Mouse (Mus musculus): ENCODE results near the gene Pop7. TPM values are rescaled to one million over a fixed set of nuclear protein-coding genes. Genes with fewer than 3 reads are reported as not detected.

Gene Pop7
- polyA plus RNA-seq, 1 experiment from 2014 or later: 37.8 TPM

DNA sequence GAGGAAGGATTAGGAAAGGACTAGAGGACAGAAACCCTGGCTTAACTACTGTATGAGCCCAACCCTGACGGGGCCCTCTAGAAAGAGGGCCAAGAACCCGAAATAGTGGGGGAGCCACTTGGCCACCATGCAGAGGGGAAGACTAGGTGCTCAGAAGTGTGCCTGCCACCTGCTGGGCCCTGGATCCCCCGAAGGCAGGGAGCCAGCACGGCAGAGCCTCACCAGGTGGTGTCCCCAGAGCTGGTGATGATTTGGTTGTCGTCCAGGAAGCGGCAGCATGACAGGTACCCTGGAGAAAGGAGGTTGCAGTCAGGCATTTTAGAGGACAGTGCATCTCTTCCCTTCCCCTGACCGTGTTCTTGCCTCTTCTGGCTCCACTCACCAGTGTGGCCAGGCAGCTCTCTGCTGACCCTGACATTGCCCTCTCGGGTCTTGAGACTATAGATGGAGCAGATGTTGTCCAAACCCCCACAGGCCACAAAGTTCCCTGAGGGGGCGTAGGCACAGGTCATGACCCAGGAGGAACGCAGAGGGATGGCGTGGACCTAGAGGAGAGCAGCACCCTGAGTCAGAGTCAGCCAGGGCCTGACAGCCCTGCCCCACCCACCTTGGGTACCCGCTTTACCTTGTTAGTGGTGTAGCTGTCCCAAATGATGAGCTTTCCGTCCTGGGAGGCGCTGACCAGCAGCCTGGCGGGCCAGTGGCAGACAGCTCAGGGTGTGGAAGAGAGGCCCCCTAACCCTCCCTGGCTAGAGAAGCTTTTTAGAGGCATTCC lies 27.1 kb upstream of the Pop7 start:
- Histone ChIP-seq H3K4me2 (replicated peaks; ENCODE audit: low read depth, low read length) (no peak overlapping the region), H3K4me3 (ENCODE audit: low read depth, low read length) (no peak overlapping the region), H3K27ac (ENCODE audit: low read length) (no peak overlapping the region), H3K9me3 (ENCODE audit: low read length) (no peaks in the 10 kb centered on the region), H3K36me3 (ENCODE audit: insufficient read depth, low read length) (peaks cover 29% of the 10 kb centered on the region), H3K4me1 (ENCODE audit: insufficient read depth, low read depth, low read length) (peaks cover 10% of the 10 kb centered on the region), H3K27me3 (replicated peaks; ENCODE audit: insufficient read depth, low read length) (no peaks in the 10 kb centered on the region), H3K9ac (replicated peaks; ENCODE audit: low read depth) (no peak overlapping the region)
- no peak for TF ChIP-seq EP300 (IDR thresholded peaks at IDR 0.05)
- no peak for TF ChIP-seq CTCF (IDR thresholded peaks at IDR 0.05)
- no peak for DNase-seq (ENCODE audit: low spot score)
- WGBS: 81% methylated on average over 15 of the region's 15 CpGs
- ATAC-seq: no peak

DNA sequence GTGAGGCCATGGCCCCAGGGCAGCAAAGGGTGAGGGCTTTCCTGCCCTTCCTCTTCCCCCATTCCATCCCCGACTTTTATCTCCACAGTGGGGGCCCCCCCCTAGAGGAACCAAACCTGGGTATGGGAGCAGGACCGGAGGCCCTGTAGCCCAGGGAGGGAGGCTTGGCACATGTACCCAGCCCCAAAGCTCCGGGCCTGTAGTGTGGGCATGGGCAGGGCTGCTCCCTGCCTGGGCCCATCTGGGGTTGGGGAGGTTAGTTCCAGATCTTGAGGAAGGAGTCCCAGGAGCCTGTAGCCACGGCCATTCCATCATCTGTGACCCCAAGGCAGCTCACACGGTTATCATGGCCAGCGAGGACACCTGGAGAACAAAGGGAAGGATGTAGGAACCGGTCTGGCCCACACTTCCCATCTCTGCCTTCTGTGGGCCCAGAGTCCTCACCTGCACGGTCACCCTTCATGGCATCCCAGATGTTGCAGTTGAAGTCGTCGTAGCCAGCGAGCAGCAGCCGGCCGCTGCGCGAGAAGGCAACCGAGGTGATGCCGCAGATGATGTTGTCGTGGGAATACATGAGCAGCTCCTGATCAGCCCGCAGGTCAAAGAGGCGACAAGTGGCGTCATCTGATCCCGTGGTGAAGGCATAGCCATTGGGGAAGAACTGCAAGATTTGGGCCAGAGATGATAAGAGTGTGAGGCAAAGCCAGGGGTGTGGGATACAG lies 26.1 kb upstream of the Pop7 start:
- WGBS: 80% methylated on average over 22 of the region's 22 CpGs

DNA sequence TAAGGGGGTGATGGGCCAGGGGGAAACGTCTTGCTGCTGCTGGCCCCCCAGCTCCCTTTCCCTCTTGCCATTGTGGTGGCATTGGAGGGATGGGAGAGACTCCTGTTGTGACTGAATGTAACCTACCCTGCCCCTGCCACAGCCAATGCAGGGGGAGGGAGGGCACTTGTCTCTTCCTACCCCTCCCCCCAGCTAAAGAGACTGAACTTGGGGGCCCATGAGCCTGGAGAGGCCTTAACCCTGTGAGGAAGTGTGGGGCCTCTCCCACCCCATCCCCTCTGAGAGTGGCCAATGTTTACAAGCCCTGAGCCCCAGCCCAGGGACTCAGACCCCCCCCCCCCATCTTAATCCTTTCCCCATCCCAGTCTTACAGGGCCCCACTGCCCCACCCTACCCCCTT lies 25.1 kb upstream of the Pop7 start:
- H3K27me3 ChIP-seq (replicated peaks; ENCODE audit: insufficient read depth, low read length): no peaks in the 10 kb centered on the region
- no peak for ATAC-seq
- no peak for DNase-seq (ENCODE audit: low spot score)
- WGBS: 60% methylated on average over 1 of the region's 1 CpGs
- H3K27ac ChIP-seq (ENCODE audit: low read length): no peak overlapping the region
- H3K9ac ChIP-seq (replicated peaks; ENCODE audit: low read depth): no peak overlapping the region
- H3K4me2 ChIP-seq (replicated peaks; ENCODE audit: low read depth, low read length): no peak overlapping the region
- H3K4me1 ChIP-seq (ENCODE audit: insufficient read depth, low read depth, low read length): 0 out of 2 replicates have a peak, but pooled peaks cover 6% of the 10 kb centered on the region
- no peaks in the 10 kb centered on the region for H3K9me3 ChIP-seq (ENCODE audit: low read length)
- TF ChIP-seq EP300 (IDR thresholded peaks at IDR 0.05) (no peak), CTCF (IDR thresholded peaks at IDR 0.05) (no peak)
- H3K4me3 ChIP-seq (ENCODE audit: low read depth, low read length): no peak overlapping the region
- H3K36me3 ChIP-seq (ENCODE audit: insufficient read depth, low read length): peaks cover 47% of the 10 kb centered on the region

More for the DNA sequence above, 26.1 kb upstream of the Pop7 start:
- ATAC-seq (no peak), DNase-seq (ENCODE audit: low spot score) (no peak)
- Histone ChIP-seq H3K36me3 (ENCODE audit: insufficient read depth, low read length) (peaks cover 38% of the 10 kb centered on the region), H3K27ac (ENCODE audit: low read length) (no peak overlapping the region), H3K4me1 (ENCODE audit: insufficient read depth, low read depth, low read length) (0 out of 2 replicates have a peak, but pooled peaks cover 6% of the 10 kb centered on the region), H3K9ac (replicated peaks; ENCODE audit: low read depth) (no peak overlapping the region), H3K4me2 (replicated peaks; ENCODE audit: low read depth, low read length) (no peak overlapping the region), H3K9me3 (ENCODE audit: low read length) (no peaks in the 10 kb centered on the region), H3K4me3 (ENCODE audit: low read depth, low read length) (no peak overlapping the region), H3K27me3 (replicated peaks; ENCODE audit: insufficient read depth, low read length) (no peaks in the 10 kb centered on the region)
- TF ChIP-seq EP300 (IDR thresholded peaks at IDR 0.05) (no peak), CTCF (IDR thresholded peaks at IDR 0.05) (no peak)

DNA sequence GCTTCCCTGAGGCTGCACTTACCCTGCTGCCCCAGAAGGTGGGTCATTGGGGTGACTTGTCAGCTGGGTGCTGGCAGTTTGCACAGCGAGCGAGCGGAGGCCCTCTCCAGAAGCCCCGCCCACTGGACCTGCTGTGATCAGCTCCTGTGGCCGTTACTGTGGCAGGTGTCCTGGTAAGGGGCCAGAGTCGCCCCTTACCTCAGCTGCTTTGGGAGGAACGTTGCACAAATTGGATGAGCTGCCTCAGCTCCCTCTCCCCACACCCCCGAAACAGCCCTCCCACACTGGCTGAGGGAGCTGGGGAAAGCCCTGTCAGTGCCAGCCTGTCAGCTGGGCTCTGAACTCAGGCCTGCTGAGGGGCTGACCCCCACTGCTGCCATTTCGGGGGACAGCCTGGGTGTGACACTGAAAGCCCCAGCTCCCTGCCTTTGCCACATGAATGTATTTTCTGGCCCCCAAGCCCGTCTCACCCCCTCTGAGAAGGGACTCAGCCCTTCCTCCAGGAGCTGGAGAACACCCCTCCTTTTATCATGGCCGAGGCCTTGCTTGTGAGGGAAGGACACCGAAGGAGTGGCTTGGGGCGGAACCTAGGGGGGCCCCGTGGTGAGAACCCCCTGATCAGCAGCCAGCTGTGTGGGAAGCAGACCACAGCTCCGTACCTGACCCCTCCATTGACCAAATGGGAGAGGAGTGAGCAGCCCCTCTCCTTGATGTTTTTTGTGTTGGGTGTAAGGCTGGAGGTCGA lies 24.0 kb upstream of the Pop7 start:
- peak; percentile 67 for DNase-seq (ENCODE audit: low spot score)
- 41% methylated on average over 16 of the region's 16 CpGs for WGBS
- Histone ChIP-seq H3K27ac (ENCODE audit: low read length) (no peak overlapping the region), H3K9me3 (ENCODE audit: low read length) (no peaks in the 10 kb centered on the region), H3K4me1 (ENCODE audit: insufficient read depth, low read depth, low read length) (0 out of 2 replicates have a peak, but pooled peaks cover 6% of the 10 kb centered on the region), H3K27me3 (replicated peaks; ENCODE audit: insufficient read depth, low read length) (no peaks in the 10 kb centered on the region), H3K9ac (replicated peaks; ENCODE audit: low read depth) (no peak overlapping the region), H3K4me2 (replicated peaks; ENCODE audit: low read depth, low read length) (no peak overlapping the region), H3K36me3 (ENCODE audit: insufficient read depth, low read length) (peaks cover 53% of the 10 kb centered on the region), H3K4me3 (ENCODE audit: low read depth, low read length) (no peak overlapping the region)
- ATAC-seq: no peak
- TF ChIP-seq EP300 (IDR thresholded peaks at IDR 0.05) (no peak), CTCF (IDR thresholded peaks at IDR 0.05) (peak; percentile 38)

DNA sequence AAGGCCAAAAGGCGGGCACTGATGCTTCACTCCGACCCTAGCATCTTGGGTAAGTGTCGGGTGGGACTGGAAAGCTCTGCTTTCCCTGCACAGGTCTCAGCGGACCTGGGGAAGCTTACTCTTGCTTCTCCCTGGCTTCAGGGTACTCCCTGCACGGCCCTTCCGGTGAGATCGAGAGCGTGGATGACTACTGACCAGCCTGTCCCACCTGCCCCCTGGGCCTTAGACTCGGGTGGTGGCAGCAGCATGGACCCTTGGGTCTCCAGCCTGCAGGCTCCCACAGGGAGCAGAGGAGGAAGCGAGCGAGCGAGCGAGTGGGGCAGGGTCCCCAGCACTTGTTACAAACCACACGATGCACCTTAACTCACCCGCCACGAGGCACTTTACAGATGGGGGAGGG lies 23.2 kb upstream of the Pop7 start:
- Histone ChIP-seq H3K27me3 (replicated peaks; ENCODE audit: insufficient read depth, low read length) (no peaks in the 10 kb centered on the region), H3K4me1 (ENCODE audit: insufficient read depth, low read depth, low read length) (0 out of 2 replicates have a peak, but pooled peaks cover 6% of the 10 kb centered on the region), H3K4me3 (ENCODE audit: low read depth, low read length) (no peak overlapping the region), H3K9ac (replicated peaks; ENCODE audit: low read depth) (no peak overlapping the region), H3K4me2 (replicated peaks; ENCODE audit: low read depth, low read length) (no peak overlapping the region), H3K9me3 (ENCODE audit: low read length) (no peaks in the 10 kb centered on the region), H3K36me3 (ENCODE audit: insufficient read depth, low read length) (peaks cover 62% of the 10 kb centered on the region), H3K27ac (ENCODE audit: low read length) (no peak overlapping the region)
- DNase-seq (ENCODE audit: low spot score): no peak
- ATAC-seq: no peak
- 73% methylated on average over 16 of the region's 16 CpGs for WGBS
- TF ChIP-seq CTCF (IDR thresholded peaks at IDR 0.05) (no peak), EP300 (IDR thresholded peaks at IDR 0.05) (no peak)

DNA sequence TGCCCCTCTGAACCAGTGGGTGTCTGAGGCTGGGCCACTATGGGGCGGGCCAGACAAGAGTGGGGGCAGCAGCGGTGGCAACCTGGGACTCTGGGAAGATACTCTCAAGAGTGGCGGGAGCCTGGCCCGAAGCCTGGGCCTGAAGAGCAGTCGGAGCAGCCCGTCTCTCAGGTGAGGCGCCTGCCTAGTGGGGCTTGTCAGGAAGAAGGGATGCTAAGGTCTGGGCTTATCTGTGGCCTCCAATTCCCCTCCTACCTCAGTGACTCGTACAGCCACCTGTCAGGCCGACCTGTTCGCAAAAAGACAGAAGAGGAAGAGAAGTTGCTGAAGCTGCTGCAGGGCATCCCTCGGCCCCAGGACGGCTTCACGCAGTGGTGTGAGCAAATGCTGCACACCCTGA lies 22.4 kb upstream of the Pop7 start:
- Histone ChIP-seq H3K36me3 (ENCODE audit: insufficient read depth, low read length) (peaks cover 70% of the 10 kb centered on the region), H3K4me1 (ENCODE audit: insufficient read depth, low read depth, low read length) (no peaks in the 10 kb centered on the region), H3K4me3 (ENCODE audit: low read depth, low read length) (no peak overlapping the region), H3K9ac (replicated peaks; ENCODE audit: low read depth) (no peak overlapping the region), H3K4me2 (replicated peaks; ENCODE audit: low read depth, low read length) (no peak overlapping the region), H3K27ac (ENCODE audit: low read length) (no peak overlapping the region), H3K9me3 (ENCODE audit: low read length) (no peaks in the 10 kb centered on the region), H3K27me3 (replicated peaks; ENCODE audit: insufficient read depth, low read length) (no peaks in the 10 kb centered on the region)
- DNase-seq (ENCODE audit: low spot score) (no peak), ATAC-seq (no peak)
- TF ChIP-seq CTCF (IDR thresholded peaks at IDR 0.05) (no peak), EP300 (IDR thresholded peaks at IDR 0.05) (no peak)
- WGBS: 82% methylated on average over 13 of the region's 13 CpGs
